Mouse (Mus musculus): Measurements from ENCODE around the gene Naxe. TPM values are rescaled to one million over a fixed set of nuclear protein-coding genes. Genes with fewer than 3 reads are reported as not detected.

Gene Naxe
- polyA plus RNA-seq (2014; fragmentation: Illumina TruSeq; extraction: RNeasy Lipid Tissue Mini Kit (QIAGEN cat#74804)): 23.3 TPM

DNA sequence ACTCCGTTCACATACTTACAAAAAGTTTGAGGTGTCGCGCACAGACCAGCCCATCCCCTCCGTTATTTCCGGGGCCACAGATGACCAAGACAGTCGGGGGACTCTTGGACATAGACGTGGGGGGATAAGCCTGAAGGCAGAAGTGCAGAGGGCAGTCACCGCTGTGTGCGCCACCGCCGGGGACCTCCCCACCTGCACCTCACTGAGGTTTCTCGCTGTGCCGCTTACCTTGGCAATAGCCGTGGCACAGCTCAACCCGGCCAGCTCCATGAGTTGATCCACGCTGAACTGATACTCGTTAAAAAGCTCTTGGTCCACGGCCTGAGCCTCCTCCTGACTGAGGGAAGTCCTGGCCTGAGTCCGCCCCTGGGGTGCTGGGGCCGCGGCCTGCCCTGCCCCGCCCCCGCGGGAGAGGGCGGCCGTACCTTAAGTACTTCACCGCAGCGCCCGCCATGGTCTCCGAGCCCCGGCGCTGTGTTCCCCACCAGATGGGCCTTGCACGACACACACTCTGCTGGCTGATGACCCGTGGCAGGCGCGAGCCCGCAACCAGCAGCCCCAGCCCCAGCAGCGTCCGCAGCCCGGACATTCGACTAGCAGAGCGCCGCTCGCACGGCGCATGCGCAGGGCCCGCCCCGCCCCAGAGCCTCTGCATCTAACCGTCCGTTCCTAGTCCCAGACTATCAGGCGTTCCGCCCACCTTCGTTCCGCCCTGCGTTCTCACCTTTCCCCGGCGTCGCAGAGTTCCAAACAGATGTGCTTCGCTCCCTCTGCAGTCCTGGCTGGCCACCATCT, at the start of gene Naxe:
Gene Naxe, minus strand, starts transcription at position 594 of the 795 bp plus-strand sequence.

DNA sequence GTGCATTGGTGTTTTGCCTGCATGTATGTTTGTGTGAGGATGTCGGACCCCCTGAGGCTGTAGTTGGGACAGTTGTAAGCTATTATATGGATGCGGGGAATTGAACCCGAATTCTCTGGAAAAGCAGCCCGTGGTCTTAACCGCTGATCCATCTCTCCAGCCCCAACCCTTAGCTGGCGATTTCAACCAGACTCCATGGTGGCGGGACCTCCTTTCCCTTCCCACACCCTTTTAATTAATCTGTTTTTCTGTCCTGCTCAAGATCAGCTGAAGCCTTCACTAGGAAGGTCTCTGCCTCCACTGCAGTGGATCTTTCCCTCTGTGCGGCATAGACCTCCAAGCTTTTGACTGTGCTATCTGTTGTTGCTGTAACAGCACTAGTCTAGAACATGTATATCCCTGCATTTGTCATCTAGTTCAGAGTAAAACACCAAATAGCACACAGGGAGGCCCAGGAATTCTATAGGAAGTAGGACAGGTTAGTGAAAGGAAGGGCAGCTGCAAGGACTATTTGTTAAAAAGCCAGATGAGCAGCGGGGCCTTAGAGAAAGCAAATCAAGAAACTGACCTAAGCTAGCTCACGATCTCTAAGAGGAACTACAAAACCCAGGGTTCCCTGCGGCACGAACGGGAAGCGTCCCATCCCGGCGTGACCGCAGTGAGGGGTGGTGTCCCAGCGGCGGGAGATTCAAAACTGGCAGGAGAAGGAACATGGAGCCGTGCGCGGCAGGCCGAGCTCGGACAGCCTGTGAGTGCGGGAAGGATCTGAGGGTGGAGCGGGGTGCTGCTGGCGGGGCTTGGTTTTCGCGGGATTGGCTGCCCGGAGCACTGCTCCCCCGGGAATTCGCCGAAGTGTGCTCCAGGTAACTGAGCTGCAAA, 23.3 kb upstream of the Naxe start, which contains the start of gene Iqgap3:
Gene Iqgap3, plus strand, starts transcription at position 627 of the 879 bp plus-strand sequence.

DNA sequence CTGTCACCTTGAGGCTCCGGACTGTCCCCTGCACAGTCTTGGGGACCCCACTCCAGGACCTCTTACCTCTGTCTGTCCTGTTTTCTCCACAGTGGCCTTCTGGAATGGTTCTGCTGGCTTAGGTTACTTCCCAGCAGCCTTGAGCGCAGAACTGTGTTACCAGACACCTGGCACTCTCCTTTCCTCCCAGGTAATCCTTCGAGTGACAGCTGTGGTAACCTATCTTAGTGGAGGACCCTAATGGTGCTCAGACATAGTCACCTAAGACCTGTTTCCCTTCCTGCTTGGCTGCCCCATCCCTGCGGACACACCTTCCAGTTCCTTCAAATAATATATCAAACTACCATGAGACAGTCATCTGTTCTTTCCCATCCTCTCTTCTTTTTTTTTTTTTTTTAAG, 19.9 kb upstream of the Naxe start, which contains the start of gene Ttc24:
Gene Ttc24, minus strand, starts transcription at position 101 of the 400 bp plus-strand sequence.

DNA sequence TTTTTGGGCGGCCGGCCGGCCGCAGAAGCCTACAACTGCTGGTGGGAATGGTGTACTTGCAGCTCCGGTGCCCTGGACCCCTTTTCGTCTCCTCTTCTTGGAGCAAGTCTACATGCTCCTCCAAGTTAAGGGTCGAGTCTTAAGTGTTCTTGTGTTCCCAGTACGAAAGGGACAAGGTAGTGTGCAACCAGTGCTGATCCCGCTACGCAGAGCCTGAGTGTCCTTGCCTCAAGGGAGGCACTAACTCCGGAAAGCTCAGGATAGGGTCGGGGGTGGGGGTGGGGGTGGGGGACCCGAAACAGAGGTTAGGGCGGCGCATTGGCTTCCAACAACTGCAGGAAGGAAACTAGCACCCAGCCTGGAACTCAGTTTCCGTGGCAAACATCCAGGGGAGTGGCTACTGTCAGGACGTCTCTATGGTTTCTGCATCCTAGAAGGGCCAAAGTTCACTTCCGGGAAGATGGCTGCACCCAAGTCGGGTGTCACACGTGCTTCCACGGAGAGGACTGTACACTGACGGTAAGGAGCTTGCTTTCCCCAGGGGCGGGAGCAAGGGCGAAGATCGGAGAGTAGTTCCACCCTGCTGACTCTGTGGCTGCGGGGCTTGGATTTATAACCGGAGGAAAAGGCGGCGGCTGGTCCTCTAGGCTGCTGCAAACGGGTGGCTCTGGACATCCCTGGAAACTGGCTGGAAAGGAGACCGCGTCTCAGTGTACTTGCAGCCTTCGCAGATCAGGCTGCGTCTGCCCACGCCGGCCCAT, 15.5 kb downstream of the Naxe start, which contains the start of gene Gpatch4:
Gene Gpatch4, plus strand, starts transcription at position 448 of the 761 bp plus-strand sequence.

GRCm38 (mm10) chr3:88027434-88028186, 30.7 kb downstream of the Naxe start, which contains the start of gene Hapln2:
TSS of gene Hapln2 (minus strand) at chr3:88027583.

Other genes with a start within 250 kb of the Naxe start
- gene Pear1, start 234.2 kb downstream of the Naxe start, polyA plus RNA-seq (2014; fragmentation: Illumina TruSeq; extraction: RNeasy Lipid Tissue Mini Kit (QIAGEN cat#74804)): 1.1 TPM
- 0.14 TPM for gene Sh2d2a, start 211.7 kb downstream of the Naxe start, polyA plus RNA-seq (2014; fragmentation: Illumina TruSeq; extraction: RNeasy Lipid Tissue Mini Kit (QIAGEN cat#74804))
- gene Prcc, start 172.9 kb downstream of the Naxe start, polyA plus RNA-seq (2014; fragmentation: Illumina TruSeq; extraction: RNeasy Lipid Tissue Mini Kit (QIAGEN cat#74804)): 3.7 TPM
- gene Hdgf, start 152.2 kb downstream of the Naxe start, polyA plus RNA-seq (2014; fragmentation: Illumina TruSeq; extraction: RNeasy Lipid Tissue Mini Kit (QIAGEN cat#74804)): 146 TPM
- gene Mrpl24, start 139.0 kb downstream of the Naxe start, polyA plus RNA-seq (2014; fragmentation: Illumina TruSeq; extraction: RNeasy Lipid Tissue Mini Kit (QIAGEN cat#74804)): 52.2 TPM
- gene Isg20l2, start 128.2 kb downstream of the Naxe start, polyA plus RNA-seq (2014; fragmentation: Illumina TruSeq; extraction: RNeasy Lipid Tissue Mini Kit (QIAGEN cat#74804)): 42.8 TPM
- gene Rrnad1, start 127.8 kb downstream of the Naxe start, polyA plus RNA-seq (2014; fragmentation: Illumina TruSeq; extraction: RNeasy Lipid Tissue Mini Kit (QIAGEN cat#74804)): 5.2 TPM
- 20.6 TPM for gene Crabp2, start 109.8 kb downstream of the Naxe start, polyA plus RNA-seq (2014; fragmentation: Illumina TruSeq; extraction: RNeasy Lipid Tissue Mini Kit (QIAGEN cat#74804))
- 8.0 TPM for gene Nes, start 87.4 kb downstream of the Naxe start, polyA plus RNA-seq (2014; fragmentation: Illumina TruSeq; extraction: RNeasy Lipid Tissue Mini Kit (QIAGEN cat#74804))
- 0.74 TPM for gene Bcan, start 58.3 kb downstream of the Naxe start, polyA plus RNA-seq (2014; fragmentation: Illumina TruSeq; extraction: RNeasy Lipid Tissue Mini Kit (QIAGEN cat#74804))
- gene Hapln2, start 30.9 kb downstream of the Naxe start, polyA plus RNA-seq (2014; fragmentation: Illumina TruSeq; extraction: RNeasy Lipid Tissue Mini Kit (QIAGEN cat#74804)): not detected
- gene Gpatch4, start 15.4 kb downstream of the Naxe start, polyA plus RNA-seq (2014; fragmentation: Illumina TruSeq; extraction: RNeasy Lipid Tissue Mini Kit (QIAGEN cat#74804)): 8.7 TPM
- not detected for gene Ttc24, start 19.8 kb upstream of the Naxe start, polyA plus RNA-seq (2014; fragmentation: Illumina TruSeq; extraction: RNeasy Lipid Tissue Mini Kit (QIAGEN cat#74804))
- 0.88 TPM for gene Iqgap3, start 23.5 kb upstream of the Naxe start, polyA plus RNA-seq (2014; fragmentation: Illumina TruSeq; extraction: RNeasy Lipid Tissue Mini Kit (QIAGEN cat#74804))
- 12.0 TPM for gene Mef2d, start 83.9 kb upstream of the Naxe start, polyA plus RNA-seq (2014; fragmentation: Illumina TruSeq; extraction: RNeasy Lipid Tissue Mini Kit (QIAGEN cat#74804))
- not detected for gene Rhbg, start 196.2 kb upstream of the Naxe start, polyA plus RNA-seq (2014; fragmentation: Illumina TruSeq; extraction: RNeasy Lipid Tissue Mini Kit (QIAGEN cat#74804))
- not detected for gene Gm38392, start 228.7 kb upstream of the Naxe start, polyA plus RNA-seq (2014; fragmentation: Illumina TruSeq; extraction: RNeasy Lipid Tissue Mini Kit (QIAGEN cat#74804))
- gene Tsacc, start 238.5 kb upstream of the Naxe start, polyA plus RNA-seq (2014; fragmentation: Illumina TruSeq; extraction: RNeasy Lipid Tissue Mini Kit (QIAGEN cat#74804)): 6.1 TPM
- gene Cct3, start 238.6 kb upstream of the Naxe start, polyA plus RNA-seq (2014; fragmentation: Illumina TruSeq; extraction: RNeasy Lipid Tissue Mini Kit (QIAGEN cat#74804)): 183 TPM

Measured in ovary, adult 10 weeks (tissue).